Mouse (Mus musculus): ENCODE measurements at regions not wholly inside any gene's neighbourhood (a gene's known extent, or its start where the extent isn't known, plus 50 kb on each side); places are given as distances from the start of the nearest gene placed in this dataset.

DNA sequence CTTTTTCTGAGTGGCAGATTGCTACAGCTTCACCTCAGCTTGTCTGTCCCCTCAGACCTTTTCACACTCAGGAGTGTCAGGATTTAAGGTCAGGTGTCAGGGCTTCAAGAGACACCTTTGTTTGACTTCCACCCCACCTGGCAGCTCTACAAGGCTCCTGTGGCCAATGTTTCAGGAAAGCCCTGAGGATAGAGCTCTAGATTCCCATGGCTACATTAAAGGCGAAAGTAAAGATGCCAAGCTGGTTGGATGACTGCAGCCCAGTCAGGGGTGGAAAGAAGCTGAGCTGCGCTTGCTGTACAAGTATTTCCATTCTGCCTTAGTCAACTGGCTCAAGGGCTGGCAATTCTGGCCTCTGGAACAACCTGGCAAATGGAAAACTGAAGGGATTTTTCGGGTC lies 198.2 kb downstream of the Snx19 start:
- no peak for TF ChIP-seq MAX (IDR thresholded peaks at IDR 0.05; ENCODE audit: low read length)
- no peak for TF ChIP-seq NELFE (IDR thresholded peaks at IDR 0.05; ENCODE audit: low read depth, low read length)
- no peak for TF ChIP-seq POLR2A (IDR thresholded peaks at IDR 0.05; ENCODE audit: low read depth, low read length)
- no peak for TF ChIP-seq CTCF (conservative IDR thresholded peaks at IDR 0.05 in 1 of 2, IDR thresholded peaks at IDR 0.05 in 1 of 2; ENCODE audit: low read depth in 2 of 2, low read length in 2 of 2)
- TF ChIP-seq UBTF (IDR thresholded peaks at IDR 0.05; ENCODE audit: low read depth, low read length): no peak
- TF ChIP-seq CHD1 (IDR thresholded peaks at IDR 0.05; ENCODE audit: low read depth, low read length): no peak

Measured in CH12.LX (cell line).